Mouse (Mus musculus) neural tube, embryonic 15.5 days (tissue): Measurements from ENCODE around the gene Eif4e. TPM values are rescaled to one million over a fixed set of nuclear protein-coding genes. Genes with fewer than 3 reads are reported as not detected.

ENCODE experiments used
- ATAC-seq: fragments of 200-750 bp; cut with Nextera tagmentation; 2 replicates; pipeline ENCODE4 v1.8.0; 2017; ENCODE audit warnings: mild to moderate bottlenecking, moderate TSS enrichment, moderate library complexity; ENCODE audit not compliant: low FRiP score
- H3K27ac ChIP-seq: fragments of 300-500 bp; sonication (generic); replicated peaks from 2 replicates; pipeline ENCODE4 v1.5.1; 2015; ENCODE audit warnings: mild to moderate bottlenecking, inconsistent platforms
- H3K27me3 ChIP-seq: fragments of 300-500 bp; sonication (generic); replicated peaks from 2 replicates; pipeline ENCODE4 v1.6.1; 2015; ENCODE audit warnings: inconsistent platforms
- H3K36me3 ChIP-seq: fragments of 300-500 bp; sonication (generic); 2 replicates; pipeline ENCODE4 v1.6.1; 2015; ENCODE audit warnings: inconsistent platforms
- H3K4me1 ChIP-seq: fragments of 300-500 bp; sonication (generic); 2 replicates; pipeline ENCODE4 v1.6.1; 2015; ENCODE audit warnings: inconsistent platforms
- H3K4me2 ChIP-seq: fragments of 300-500 bp; sonication (generic); 2 replicates; pipeline ENCODE4 v1.6.1; 2015; ENCODE audit warnings: inconsistent platforms, mild to moderate bottlenecking, moderate library complexity
- H3K4me3 ChIP-seq: fragments of 300-500 bp; sonication (generic); replicated peaks from 2 replicates; pipeline ENCODE4 v1.5.1; 2015; ENCODE audit warnings: mild to moderate bottlenecking, inconsistent platforms
- H3K9ac ChIP-seq: fragments of 300-500 bp; sonication (generic); replicated peaks from 2 replicates; pipeline ENCODE4 v1.6.1; 2015; ENCODE audit warnings: mild to moderate bottlenecking, inconsistent platforms
- H3K9me3 ChIP-seq: fragments of 300-500 bp; sonication (generic); replicated peaks from 2 replicates; pipeline ENCODE4 v1.6.1; 2016; ENCODE audit warnings: inconsistent platforms
- WGBS: fragments of 180-500 bp; shearing (Covaris S2); methylation state at CpG from one replicate; pipeline ENCODE4 v1.1.7; 2015; ENCODE audit warnings: mixed read lengths; 5-methylcytosine and 5-hydroxymethylcytosine counted together
- microRNA counts: library from miRNA; unstranded; fragments of <30 nt; microRNA quantifications from one replicate; lab custom pipeline; 2016
- microRNA-seq: library from miRNA; unstranded; fragments of <30 nt; microRNA quantifications from one replicate; pipeline ENCODE4, GENCODE M21; 2017
- polyA plus RNA-seq: library from polyadenylated mRNA; unstranded; fragments of >200 nt; fragmentation: Nextera tagmentation; extraction: Ambion mirVana; gene quantifications from 2 replicates; pipeline ENCODE4 v1.2.1, GENCODE M21; 2015

The Eif4e gene
- polyA plus RNA-seq, 1 experiment from 2014 or later: 320 TPM

- no peak overlapping the region for H3K4me3 ChIP-seq
- H3K4me1 ChIP-seq: 0 out of 2 replicates have a peak, but pooled peaks cover 7% of the 10 kb centered on the region
- H3K36me3 ChIP-seq: no peaks in the 10 kb centered on the region
- H3K27me3 ChIP-seq: no peaks in the 10 kb centered on the region
- no peak overlapping the region for H3K9ac ChIP-seq
- H3K27ac ChIP-seq: no peak overlapping the region
- H3K4me2 ChIP-seq: no peak overlapping the region
- WGBS: 57% methylated on average over 7 of the region's 7 CpGs
- 0 out of 2 replicates have a peak, but pooled peaks have one; percentile 14 for ATAC-seq
- no peaks in the 10 kb centered on the region for H3K9me3 ChIP-seq
Observed at GRCm38 (mm10) chr3:138591806-138592365, 65.9 kb downstream of the Eif4e start.

DNA sequence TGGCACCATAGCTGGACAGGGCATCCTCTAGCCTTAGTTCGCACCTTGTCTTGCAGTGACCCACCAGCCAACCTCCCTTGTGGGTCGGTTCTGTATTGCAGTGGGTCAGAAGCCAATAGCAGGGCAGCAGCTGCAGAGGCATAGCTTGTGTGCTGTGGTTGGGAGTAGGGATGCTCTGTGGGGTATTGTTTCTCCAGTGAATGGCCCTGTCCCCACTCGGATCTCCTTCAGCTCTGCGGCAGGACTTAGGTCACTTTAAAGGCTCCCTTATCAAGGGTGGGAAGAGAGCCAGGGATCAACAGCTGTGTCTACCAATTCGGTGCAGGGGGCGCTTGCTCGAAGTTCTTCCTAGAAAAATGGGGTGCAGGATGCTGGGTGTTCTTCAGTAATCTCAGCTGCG lies 67.2 kb downstream of the Eif4e start:
- ATAC-seq: no peak
- WGBS: 86% methylated on average over 8 of the region's 8 CpGs

DNA sequence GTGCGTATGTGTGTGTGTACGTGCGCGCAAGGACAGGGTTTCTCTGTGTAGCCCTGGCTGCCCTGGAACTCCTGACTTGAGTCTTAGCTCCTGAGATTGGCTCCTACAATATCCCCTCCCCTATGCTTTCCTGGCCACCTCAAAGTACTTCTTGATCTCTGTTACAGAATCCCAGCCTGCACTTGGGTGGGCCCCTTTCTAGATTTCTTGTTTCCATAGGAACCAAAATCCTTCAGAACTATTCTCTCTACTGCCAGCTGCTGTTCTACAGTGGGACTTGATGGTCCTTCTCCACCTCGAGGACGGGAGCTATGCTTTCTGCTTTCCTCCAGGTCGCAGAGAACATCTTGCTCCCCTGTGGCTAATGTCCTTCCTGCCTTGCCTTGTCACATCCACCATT lies 67.9 kb downstream of the Eif4e start:
- Histone ChIP-seq H3K27ac (no peak overlapping the region), H3K27me3 (no peaks in the 10 kb centered on the region), H3K4me1 (0 out of 2 replicates have a peak, but pooled peaks cover 7% of the 10 kb centered on the region), H3K36me3 (no peaks in the 10 kb centered on the region), H3K4me2 (no peak overlapping the region), H3K9me3 (no peaks in the 10 kb centered on the region), H3K4me3 (no peak overlapping the region), H3K9ac (no peak overlapping the region)
- no peak for ATAC-seq
- WGBS: 78% methylated on average over 7 of the region's 7 CpGs

More for the DNA sequence above, 67.2 kb downstream of the Eif4e start:
- H3K4me3 ChIP-seq: no peak overlapping the region
- H3K27me3 ChIP-seq: no peaks in the 10 kb centered on the region
- H3K4me2 ChIP-seq: no peak overlapping the region
- no peaks in the 10 kb centered on the region for H3K36me3 ChIP-seq
- H3K4me1 ChIP-seq: 0 out of 2 replicates have a peak, but pooled peaks cover 7% of the 10 kb centered on the region
- H3K9ac ChIP-seq: no peak overlapping the region
- no peak overlapping the region for H3K27ac ChIP-seq
- no peaks in the 10 kb centered on the region for H3K9me3 ChIP-seq

- no peaks in the 10 kb centered on the region for H3K4me1 ChIP-seq
- H3K27me3 ChIP-seq: no peaks in the 10 kb centered on the region
- WGBS: 77% methylated on average over 4 of the region's 4 CpGs
- H3K9ac ChIP-seq: no peak overlapping the region
- no peaks in the 10 kb centered on the region for H3K36me3 ChIP-seq
- H3K27ac ChIP-seq: no peak overlapping the region
- H3K4me2 ChIP-seq: no peak overlapping the region
- ATAC-seq: no peak
- no peaks in the 10 kb centered on the region for H3K9me3 ChIP-seq
- no peak overlapping the region for H3K4me3 ChIP-seq
Observed at GRCm38 (mm10) chr3:138601076-138601475, 75.1 kb downstream of the Eif4e start.

GRCm38 (mm10) chr3:138605132-138605531 lies 79.2 kb downstream of the Eif4e start:
- H3K9me3 ChIP-seq: no peaks in the 10 kb centered on the region
- H3K4me1 ChIP-seq: peaks cover 10% of the 10 kb centered on the region; the same call in 1 of the 2 replicates
- no peaks in the 10 kb centered on the region for H3K36me3 ChIP-seq
- H3K27ac ChIP-seq: no peak overlapping the region
- no peak overlapping the region for H3K4me3 ChIP-seq
- no peak overlapping the region for H3K4me2 ChIP-seq
- H3K9ac ChIP-seq: no peak overlapping the region
- ATAC-seq: no peak
- H3K27me3 ChIP-seq: no peaks in the 10 kb centered on the region
- WGBS: 77% methylated on average over 8 of the region's 8 CpGs

- WGBS: 78% methylated on average over 5 of the region's 5 CpGs
- no peaks in the 10 kb centered on the region for H3K9me3 ChIP-seq
- ATAC-seq: no peak
- no peak overlapping the region for H3K9ac ChIP-seq
- H3K4me1 ChIP-seq: peaks cover 10% of the 10 kb centered on the region; the same call in 1 of the 2 replicates
- no peak overlapping the region for H3K27ac ChIP-seq
- H3K4me2 ChIP-seq: no peak overlapping the region
- no peaks in the 10 kb centered on the region for H3K27me3 ChIP-seq
- H3K36me3 ChIP-seq: no peaks in the 10 kb centered on the region
- no peak overlapping the region for H3K4me3 ChIP-seq
Observed at GRCm38 (mm10) chr3:138608665-138609064, 82.7 kb downstream of the Eif4e start.

MicroRNAs within 50 kb of the gene (microRNA counts, 519-probe panel; counts per million panel counts)
- 1,774 counts per million, percentile 30 among the panel's probes with 10 or more counts for microRNA mmu-miR-1956 (lab: Ali Mortazavi, UCI)

Small RNA genes lying within 50 kb of the gene (microRNA-seq; reads per million reads assigned to microRNA genes)
- gene Mir1956: not detected

Other genes with a start within 250 kb of the Eif4e start
- gene Adh6a, start 212.9 kb upstream of the Eif4e start, polyA plus RNA-seq: 0.12 TPM in 1 of 2 replicates, not detected in the other
- 0.31 and 0.55 TPM in 2 replicates for gene Adh6b, start 184.4 kb upstream of the Eif4e start, polyA plus RNA-seq
- gene Adh4, start 110.7 kb upstream of the Eif4e start, polyA plus RNA-seq: not detected in 2 replicates
- 179 and 188 TPM in 2 replicates for gene Adh5, start 83.1 kb upstream of the Eif4e start, polyA plus RNA-seq
- 47.0 and 47.5 TPM in 2 replicates for gene Metap1, start 36.7 kb upstream of the Eif4e start, polyA plus RNA-seq
- gene Tspan5, start 216.0 kb downstream of the Eif4e start, polyA plus RNA-seq: 94.2 and 104 TPM in 2 replicates